Comparison of ENCODE assay signal across 11 mouse cellular contexts in the genomic region with DNA sequence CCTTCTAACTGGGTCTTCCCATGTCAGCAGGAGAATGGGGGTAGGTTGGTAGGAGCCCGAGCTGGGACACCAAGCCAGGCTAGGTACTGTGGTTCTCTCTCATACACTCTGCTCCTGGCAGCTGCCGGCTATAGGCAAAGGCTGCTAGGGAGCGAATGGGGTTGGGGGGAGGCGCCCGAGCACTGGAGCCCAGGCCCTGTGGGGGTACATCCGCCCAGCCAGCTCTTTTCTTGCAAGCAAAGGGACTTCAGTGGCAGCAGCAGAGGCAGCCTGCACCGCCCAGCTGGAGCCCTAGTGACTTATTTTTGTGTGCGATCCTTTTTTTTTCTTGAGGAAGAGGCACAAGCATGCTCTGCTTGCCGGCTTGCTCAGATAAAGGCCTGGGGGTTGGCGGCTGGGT. TPM values are rescaled to one million over a fixed set of nuclear protein-coding genes. Genes with fewer than 3 reads are reported as not detected.
DNase-seq lines count a peak whose midpoint lies in the region; ATAC-seq and TF ChIP-seq lines count a peak whose summit lies in the region.
"Had no signal": no experiment of that assay in that cellular context is flagged by ENCODE, and none has a peak within 500 bp of the region (broad histone marks: within the 10 kb centered on the region; RNA-seq: fewer than 3 reads in every experiment).

No protein-coding gene starts in this region.

- H3K9me3 ChIP-seq in heart, embryonic 13.5 days: no peaks in the 10 kb centered on the region
- H3K9me3 ChIP-seq in hindbrain, embryonic 12.5 days (replicated peaks): no peaks in the 10 kb centered on the region
- H3K9me3 ChIP-seq in neural tube, embryonic 12.5 days: no peaks in the 10 kb centered on the region

- no peak overlapping the region for H3K9ac ChIP-seq in heart, embryonic 13.5 days
- peak overlapping the region; percentile 69 for H3K9ac ChIP-seq in hindbrain, embryonic 12.5 days
- H3K9ac ChIP-seq in neural tube, embryonic 12.5 days: peak overlapping the region; percentile 69

- no peak for DNase-seq in heart, adult 8-10 months (ENCODE audit: low spot score)
- DNase-seq in kidney, adult 9 months: no peak
- DNase-seq in spleen, postnatal 4 days (ENCODE audit: low spot score in 2 of 2): no peak
- DNase-seq in kidney, adult 18-20 months: no peak
- DNase-seq: heart, postnatal 14 days had no signal

- peaks cover 81% of the 10 kb centered on the region for H3K27me3 ChIP-seq in heart, embryonic 13.5 days (replicated peaks)
- H3K27me3 ChIP-seq in hindbrain, embryonic 12.5 days: peaks cover 20% of the 10 kb centered on the region; the same call in 1 of the 2 replicates
- 0 out of 2 replicates have a peak, but pooled peaks cover 2% of the 10 kb centered on the region for H3K27me3 ChIP-seq in neural tube, embryonic 12.5 days (replicated peaks)

- H3K36me3 ChIP-seq in heart, embryonic 13.5 days: no peaks in the 10 kb centered on the region
- H3K36me3 ChIP-seq in hindbrain, embryonic 12.5 days: no peaks in the 10 kb centered on the region
- H3K36me3 ChIP-seq in neural tube, embryonic 12.5 days: no peaks in the 10 kb centered on the region

- no peak for TF ChIP-seq CTCF in cortical plate, adult 2 months (IDR thresholded peaks at IDR 0.05; ENCODE audit: extremely low read depth, insufficient read depth, low read length)

- peaks cover 32% of the 10 kb centered on the region for H3K4me1 ChIP-seq in heart, embryonic 13.5 days
- H3K4me1 ChIP-seq in cortical plate, adult 2 months (ENCODE audit: control insufficient read depth, insufficient read depth, low read length): peaks cover 3% of the 10 kb centered on the region
- H3K4me1 ChIP-seq in hindbrain, embryonic 12.5 days: peaks cover 61% of the 10 kb centered on the region
- peaks cover 56% of the 10 kb centered on the region for H3K4me1 ChIP-seq in neural tube, embryonic 12.5 days

- no peak overlapping the region; the same call in 1 of the 2 replicates for H3K4me3 ChIP-seq in heart, embryonic 13.5 days
- H3K4me3 ChIP-seq in cortical plate, adult 2 months (ENCODE audit: insufficient read depth, low read length): peak overlapping the region; percentile 70
- H3K4me3 ChIP-seq in hindbrain, embryonic 12.5 days: peak overlapping the region; percentile 62
- peak overlapping the region; percentile 55 for H3K4me3 ChIP-seq in neural tube, embryonic 12.5 days

- 22% methylated on average over 10 of the region's 10 CpGs for WGBS in heart, embryonic 13.5 days
- 7% methylated on average over 10 of the region's 10 CpGs for WGBS in hindbrain, embryonic 12.5 days
- 2% methylated on average over 10 of the region's 10 CpGs for WGBS in neural tube, embryonic 12.5 days

- no peak overlapping the region for H3K27ac ChIP-seq in heart, embryonic 13.5 days (replicated peaks)
- no peak overlapping the region for H3K27ac ChIP-seq in cortical plate, adult 2 months (ENCODE audit: insufficient read depth, low read length)
- H3K27ac ChIP-seq in hindbrain, embryonic 12.5 days: peak overlapping the region; percentile 75
- H3K27ac ChIP-seq in neural tube, embryonic 12.5 days: peak overlapping the region; percentile 38
- H3K27ac ChIP-seq: macrophage had no signal

- 0 out of 2 replicates have a peak overlapping the region, but pooled peaks have one; percentile 2 for H3K4me2 ChIP-seq in heart, embryonic 13.5 days
- H3K4me2 ChIP-seq in hindbrain, embryonic 12.5 days (replicated peaks): peak overlapping the region; percentile 69
- H3K4me2 ChIP-seq in neural tube, embryonic 12.5 days (replicated peaks): peak overlapping the region; percentile 75

- ATAC-seq in heart, embryonic 13.5 days (ENCODE audit: extremely low read depth, insufficient number of reproducible peaks, low FRiP score, low TSS enrichment): no peak
- ATAC-seq in hindbrain, embryonic 12.5 days (ENCODE audit: low FRiP score): peak; percentile 18
- peak; percentile 14; the same call in 1 of the 2 replicates for ATAC-seq in neural tube, embryonic 12.5 days (ENCODE audit: low FRiP score, low read depth)
- ATAC-seq: CD4-positive, CD25-positive, alpha-beta regulatory T cell, adult 4 months had no signal

- TF ChIP-seq POLR2A in cortical plate, adult 2 months (IDR thresholded peaks at IDR 0.05; ENCODE audit: extremely low read depth, insufficient read depth, low read length): no peak

RNA-seq across cellular contexts. Expression of a gene that starts 51.6 kb away (rescaled TPM):
- 25.3 and 26.1 TPM in 2 replicates for polyA plus RNA-seq in heart, embryonic 13.5 days (2015; fragmentation: Nextera tagmentation; extraction: Ambion mirVana)
- 10 to 100 TPM; 31.3 to 55.8 (median 41.0) TPM for total RNA-seq in heart, adult 8-10 months (2022)
- polyA plus RNA-seq in cortical plate, adult 2 months (2012; rRNA removed): 37.0 and 38.5 TPM in 2 replicates
- 24.1 and 25.8 TPM in 2 replicates for polyA plus RNA-seq in hindbrain, embryonic 12.5 days (2016; fragmentation: Nextera tagmentation; extraction: Ambion mirVana)
- 25.2 and 28.5 TPM in 2 replicates for polyA plus RNA-seq in neural tube, embryonic 12.5 days (2016; fragmentation: Nextera tagmentation; extraction: Ambion mirVana)

Comparison
In these comparisons a context has a peak if more than half of its experiments do, and no peak if none do; other contexts are left out.
1. H3K27ac ChIP-seq: peak in hindbrain, embryonic 12.5 days (single experiment) and neural tube, embryonic 12.5 days (single experiment); none in heart, embryonic 13.5 days (single experiment) and cortical plate, adult 2 months (single experiment).
2. H3K4me2 ChIP-seq: peak in every context shown above with its lines; median percentile 75 in neural tube, embryonic 12.5 days; 69 in hindbrain, embryonic 12.5 days; 2 in heart, embryonic 13.5 days.